Mouse (Mus musculus): ENCODE data around the gene Paqr9. TPM values are rescaled to one million over a fixed set of nuclear protein-coding genes. Genes with fewer than 3 reads are reported as not detected.

Gene Paqr9
- total RNA-seq, 2 experiments from 2014 or later, result 35.4 to 37.0 TPM

DNA sequence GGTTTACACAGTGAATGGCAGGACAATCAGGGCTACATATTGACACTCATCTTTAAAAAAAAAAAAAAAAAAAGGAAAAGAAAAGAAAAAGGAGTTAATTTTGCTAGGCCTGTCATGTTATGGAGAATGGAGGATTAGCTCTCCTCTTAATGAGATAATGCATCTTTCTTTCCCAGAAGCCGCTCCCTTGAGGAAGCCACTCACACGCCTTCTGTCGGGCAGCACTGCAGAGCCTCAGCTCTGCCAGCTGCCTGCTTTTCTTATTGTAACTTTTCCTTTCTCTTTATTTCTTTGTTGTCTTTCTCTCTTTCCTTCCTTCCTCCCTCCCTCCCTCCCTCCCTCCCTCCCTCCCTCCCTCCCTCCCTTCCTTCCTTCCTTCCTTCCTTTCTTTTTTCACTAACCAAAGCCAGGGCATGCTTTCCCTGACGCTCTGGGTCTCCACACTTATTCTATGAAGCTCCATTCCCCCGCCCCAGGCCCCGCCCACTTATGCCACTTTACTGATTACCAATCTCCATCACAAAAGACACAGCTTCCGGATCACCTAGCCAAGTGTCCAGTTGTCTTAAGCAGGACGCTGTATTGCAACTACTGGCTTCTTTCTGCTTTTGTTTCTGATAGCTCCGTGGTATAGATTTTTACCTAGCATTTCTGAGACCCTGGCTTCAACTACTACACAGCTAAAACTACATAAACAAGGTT lies 54.1 kb downstream of the Paqr9 start:
- DNase-seq (ENCODE audit: low spot score in 2 of 2), result no peak
- intact Hi-C loops (cut with DNase I), result no loop called here

DNA sequence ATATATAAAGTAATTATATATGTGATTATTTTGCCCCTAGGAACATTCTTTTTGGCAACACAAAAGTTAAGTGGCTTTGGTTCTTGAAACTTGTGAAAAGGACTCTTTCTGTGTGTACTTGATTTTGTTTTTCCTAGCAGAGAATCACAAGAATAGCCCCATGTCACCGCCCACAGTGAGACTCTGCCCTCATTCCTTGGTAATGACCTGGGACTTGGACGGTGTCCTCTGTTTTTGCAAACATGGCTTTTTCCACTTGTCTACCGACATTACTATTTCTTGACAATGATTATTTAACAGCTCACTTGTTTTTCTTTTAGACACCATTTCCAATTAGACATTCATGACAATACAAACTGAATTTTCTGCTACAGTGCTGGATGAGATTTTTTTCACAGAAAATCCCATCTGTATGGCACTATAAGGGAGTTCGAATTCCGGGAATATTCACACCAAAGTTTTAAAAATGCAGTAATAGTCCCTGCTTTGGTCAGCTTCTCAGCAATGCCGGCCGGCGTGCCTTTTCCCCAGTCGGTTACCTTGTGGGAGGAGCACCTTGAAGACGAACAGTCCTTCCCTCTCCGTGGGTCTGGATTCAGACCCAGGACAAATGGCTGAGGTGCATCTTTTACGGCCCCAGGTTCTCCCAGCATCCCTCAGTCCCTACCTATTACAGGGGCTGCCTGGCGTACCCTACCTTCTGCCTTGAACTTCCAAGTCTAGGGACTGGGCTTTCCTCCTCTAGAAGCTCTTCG lies 55.6 kb downstream of the Paqr9 start:
- intact Hi-C loops (cut with DNase I), result no loop called here
- DNase-seq (ENCODE audit: low spot score in 2 of 2), result no peak

DNA sequence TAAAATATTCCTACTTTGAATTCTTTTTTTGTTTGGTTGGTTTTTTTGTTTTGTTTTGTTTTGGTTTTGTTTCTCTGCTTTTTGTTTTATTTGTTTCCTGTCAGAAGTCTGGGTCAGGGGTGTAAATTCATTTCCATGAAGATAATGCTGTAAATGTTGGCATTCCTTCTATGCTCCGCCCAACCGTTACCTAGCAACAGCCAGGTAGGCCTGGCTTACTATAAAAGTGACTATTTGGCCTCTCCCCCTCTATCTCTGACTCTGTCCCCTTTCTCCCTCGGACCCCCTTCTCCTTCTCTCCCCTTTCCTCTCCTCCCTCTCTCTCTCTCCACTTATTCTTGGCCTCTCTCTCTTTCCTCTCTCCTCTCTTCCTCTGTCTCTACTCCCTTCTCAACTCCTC lies 56.5 kb downstream of the Paqr9 start:
- no peak for DNase-seq (ENCODE audit: low spot score in 2 of 2)
- intact Hi-C loops (cut with DNase I), result no loop called here

Other genes with a start within 250 kb of the Paqr9 start
- gene Chst2, start 152.9 kb upstream of the Paqr9 start, total RNA-seq (2021), result 10 to 100 TPM; 77.3 to 83.3 TPM
- gene U2surp, start 47.7 kb upstream of the Paqr9 start, total RNA-seq (2021), result 10 to 100 TPM; 57.8 to 71.5 TPM
- 1 to 10 TPM; 1.7 to 1.8 TPM for gene Pcolce2, start 77.9 kb downstream of the Paqr9 start, total RNA-seq (2021)
- gene Trpc1, start 190.7 kb downstream of the Paqr9 start, total RNA-seq (2021), result 10 to 100 TPM; 45.7 to 46.4 TPM